Comparison of ENCODE assay signal across 38 mouse cellular contexts in the genomic region with DNA sequence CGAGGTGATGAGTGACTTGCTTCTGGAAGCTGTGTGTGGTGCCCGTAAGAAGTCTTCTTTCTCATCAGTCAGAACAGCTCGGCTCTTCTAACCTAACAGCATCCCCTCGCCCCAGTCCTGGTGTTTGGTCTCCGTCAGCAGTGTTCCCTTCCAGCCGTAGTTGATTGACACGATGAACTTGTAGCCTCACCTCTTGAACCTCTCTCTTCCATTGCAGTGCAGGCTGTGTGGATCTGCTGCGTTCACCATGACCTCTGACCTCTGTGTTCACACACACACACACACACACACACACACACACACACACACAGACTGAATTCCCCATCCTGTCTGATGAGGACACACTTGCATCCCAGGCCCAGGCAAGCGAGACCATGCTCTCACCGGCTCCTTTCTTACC. TPM values are rescaled to one million over a fixed set of nuclear protein-coding genes. Genes with fewer than 3 reads are reported as not detected.
A peak's percentile ranks its signal among the peaks of the same experiment; 100 is the strongest.
DNase-seq lines count a peak whose midpoint lies in the region; ATAC-seq and TF ChIP-seq lines count a peak whose summit lies in the region.
"Had no signal": no experiment of that assay in that cellular context is flagged by ENCODE, and none has a peak within 500 bp of the region (broad histone marks: within the 10 kb centered on the region; RNA-seq: fewer than 3 reads in every experiment).

No protein-coding gene starts in this region.

- no peak for ATAC-seq in forebrain, postnatal 0 days
- ATAC-seq in liver, embryonic 11.5 days (replicated peaks; ENCODE audit: low FRiP score) = no peak
- 0 out of 2 replicates have a peak, but pooled peaks have one; percentile 9 for ATAC-seq in neural tube, embryonic 15.5 days (ENCODE audit: low FRiP score)

- no peak overlapping the region for H3K4me2 ChIP-seq in forebrain, postnatal 0 days (ENCODE audit: low read depth)
- H3K4me2 ChIP-seq in liver, embryonic 11.5 days = no peak overlapping the region
- H3K4me2 ChIP-seq in neural tube, embryonic 15.5 days = no peak overlapping the region
- H3K4me2 ChIP-seq: embryonic facial prominence, embryonic 12.5 days; forebrain, embryonic 12.5 days; hindbrain, embryonic 15.5 days; kidney, embryonic 15.5 days; limb, embryonic 13.5 days had no signal

- no peaks in the 10 kb centered on the region for H3K4me1 ChIP-seq in forebrain, embryonic 10.5 days
- H3K4me1 ChIP-seq in forebrain, postnatal 0 days (ENCODE audit: insufficient read depth) = no peaks in the 10 kb centered on the region
- peaks cover 11% of the 10 kb centered on the region; the same call in 1 of the 2 replicates for H3K4me1 ChIP-seq in liver, adult 2 months (ENCODE audit: control insufficient read depth, insufficient read depth, low read length)
- no peaks in the 10 kb centered on the region for H3K4me1 ChIP-seq in liver, embryonic 11.5 days (replicated peaks; ENCODE audit: control insufficient read depth, insufficient read depth, low read length)
- no peaks in the 10 kb centered on the region for H3K4me1 ChIP-seq in neural tube, embryonic 15.5 days
- H3K4me1 ChIP-seq: embryonic facial prominence, embryonic 12.5 days; forebrain, embryonic 12.5 days; hindbrain, embryonic 15.5 days; kidney, embryonic 15.5 days had no signal

- H3K27me3 ChIP-seq in forebrain, embryonic 10.5 days (ENCODE audit: poor library complexity, severe bottlenecking) = no peaks in the 10 kb centered on the region
- no peaks in the 10 kb centered on the region for H3K27me3 ChIP-seq in forebrain, postnatal 0 days (ENCODE audit: insufficient read depth, low read length)
- no peaks in the 10 kb centered on the region for H3K27me3 ChIP-seq in liver, adult 2 months (ENCODE audit: control insufficient read depth, insufficient read depth, low read length)
- no peaks in the 10 kb centered on the region for H3K27me3 ChIP-seq in liver, embryonic 11.5 days (replicated peaks; ENCODE audit: control insufficient read depth, insufficient read depth, low read length)
- H3K27me3 ChIP-seq in neural tube, embryonic 15.5 days (replicated peaks) = no peaks in the 10 kb centered on the region
- H3K27me3 ChIP-seq: embryonic facial prominence, embryonic 12.5 days; forebrain, embryonic 12.5 days; hindbrain, embryonic 15.5 days; kidney, embryonic 15.5 days had no signal

- intact Hi-C loops in left cerebral cortex, postnatal 10 days (cut with DNase I) = no loop called here

- no peak overlapping the region for H3K27ac ChIP-seq in forebrain, embryonic 10.5 days
- H3K27ac ChIP-seq in forebrain, postnatal 0 days (ENCODE audit: low read depth, low read length) = no peak overlapping the region
- H3K27ac ChIP-seq in liver, adult 2 months (replicated peaks; ENCODE audit: insufficient read depth, low read depth, low read length) = no peak overlapping the region
- H3K27ac ChIP-seq in liver, embryonic 11.5 days (ENCODE audit: low read depth, low read length) = no peak overlapping the region
- H3K27ac ChIP-seq in neural tube, embryonic 15.5 days (replicated peaks) = no peak overlapping the region
- H3K27ac ChIP-seq: embryonic facial prominence, embryonic 12.5 days; forebrain, embryonic 12.5 days; heart, embryonic 10.5 days; hindbrain, embryonic 15.5 days; kidney, embryonic 15.5 days; limb, embryonic 13.5 days; macrophage had no signal

- H3K79me2 ChIP-seq in liver, adult 2 months (ENCODE audit: control insufficient read depth, insufficient read depth, low read length) = no peaks in the 10 kb centered on the region

- H3K9me3 ChIP-seq in forebrain, embryonic 10.5 days = no peaks in the 10 kb centered on the region
- no peaks in the 10 kb centered on the region for H3K9me3 ChIP-seq in forebrain, postnatal 0 days (ENCODE audit: low read length)
- no peaks in the 10 kb centered on the region for H3K9me3 ChIP-seq in liver, embryonic 11.5 days (ENCODE audit: control insufficient read depth, low read length)
- H3K9me3 ChIP-seq in neural tube, embryonic 15.5 days (replicated peaks) = no peaks in the 10 kb centered on the region
- H3K9me3 ChIP-seq: embryonic facial prominence, embryonic 12.5 days; forebrain, embryonic 12.5 days; G1E; heart, embryonic 10.5 days; hindbrain, embryonic 15.5 days; kidney, embryonic 15.5 days; limb, embryonic 13.5 days had no signal

- TF ChIP-seq CTCF in forebrain, postnatal 0 days (IDR thresholded peaks at IDR 0.05; ENCODE audit: low read depth) = no peak
- TF ChIP-seq CTCF in liver, adult 2 months (IDR thresholded peaks at IDR 0.05; ENCODE audit: low read depth, low read length) = no peak

- no peak overlapping the region for H3K9ac ChIP-seq in forebrain, postnatal 0 days
- H3K9ac ChIP-seq in liver, adult 2 months (ENCODE audit: low read depth, low read length) = no peak overlapping the region
- no peak overlapping the region for H3K9ac ChIP-seq in liver, embryonic 11.5 days (ENCODE audit: low read depth, low read length)
- H3K9ac ChIP-seq in neural tube, embryonic 15.5 days (replicated peaks) = no peak overlapping the region
- H3K9ac ChIP-seq: embryonic facial prominence, embryonic 12.5 days; forebrain, embryonic 12.5 days; hindbrain, embryonic 15.5 days; kidney, embryonic 15.5 days; limb, embryonic 13.5 days had no signal

- DNase-seq in forebrain, embryonic 10.5 days (ENCODE audit: extremely low spot score, low spot score) = peak; percentile 13
- DNase-seq in forebrain, postnatal 0 days = no peak
- DNase-seq in liver, adult 2 months (ENCODE audit: extremely low read depth, low read depth, low spot score) = peak; percentile 62
- DNase-seq in liver, embryonic 11.5 days (ENCODE audit: low spot score) = no peak
- DNase-seq in neural tube, embryonic 10.5 days (ENCODE audit: extremely low spot score, low spot score) = no peak
- DNase-seq in left cerebral cortex, postnatal 10 days (ENCODE audit: extremely low spot score in 1 of 2, low spot score in 2 of 2) = no peak
- DNase-seq: adrenal gland, adult 8-10 months; cerebellum, adult 9-10 months; cerebellum, postnatal 36 days; gastrocnemius, postnatal 14 days; heart, postnatal 36 days; kidney, adult 18-20 months; kidney, postnatal 25 days; lung, adult 2 months; lung, postnatal 10 days; right cerebral cortex, adult 18-20 months; right cerebral cortex, postnatal 4 days; thymus, adult 2 months; thymus, postnatal 36 days had no signal

- H3K4me3 ChIP-seq in forebrain, embryonic 10.5 days = no peak overlapping the region
- no peak overlapping the region for H3K4me3 ChIP-seq in forebrain, postnatal 0 days (ENCODE audit: low read depth, low read length)
- no peak overlapping the region for H3K4me3 ChIP-seq in liver, adult 2 months (ENCODE audit: insufficient read depth, low read depth, low read length)
- H3K4me3 ChIP-seq in liver, embryonic 11.5 days (ENCODE audit: low read depth, low read length) = no peak overlapping the region
- no peak overlapping the region for H3K4me3 ChIP-seq in neural tube, embryonic 15.5 days (replicated peaks)
- H3K4me3 ChIP-seq: embryonic facial prominence, embryonic 12.5 days; forebrain, embryonic 12.5 days; heart, embryonic 10.5 days; hindbrain, embryonic 15.5 days; kidney, embryonic 15.5 days; limb, embryonic 13.5 days had no signal

- WGBS in forebrain, embryonic 10.5 days = 87% methylated on average over 10 of the region's 10 CpGs
- 88% methylated on average over 10 of the region's 10 CpGs for WGBS in forebrain, postnatal 0 days
- WGBS in liver, adult 2 months = 54% methylated on average over 10 of the region's 10 CpGs
- 81% methylated on average over 10 of the region's 10 CpGs for WGBS in liver, embryonic 11.5 days
- WGBS in neural tube, embryonic 15.5 days = 93% methylated on average over 10 of the region's 10 CpGs

- peaks cover 99% of the 10 kb centered on the region for H3K36me3 ChIP-seq in forebrain, embryonic 10.5 days (replicated peaks)
- peaks cover 80% of the 10 kb centered on the region for H3K36me3 ChIP-seq in forebrain, postnatal 0 days (ENCODE audit: insufficient read depth)
- H3K36me3 ChIP-seq in liver, adult 2 months (ENCODE audit: control insufficient read depth, insufficient read depth, low read length) = peaks cover 71% of the 10 kb centered on the region
- H3K36me3 ChIP-seq in liver, embryonic 11.5 days (ENCODE audit: control insufficient read depth, insufficient read depth, low read length) = peaks cover 40% of the 10 kb centered on the region
- H3K36me3 ChIP-seq in neural tube, embryonic 15.5 days = peaks cover 84% of the 10 kb centered on the region

- no peak for TF ChIP-seq POLR2A in liver, adult 2 months (IDR thresholded peaks at IDR 0.05; ENCODE audit: extremely low read depth, insufficient read depth, low read length)

RNA-seq across cellular contexts. Expression of a gene that starts 9.3 kb away (rescaled TPM):
- 276 and 281 TPM in 2 replicates for polyA plus RNA-seq in forebrain, embryonic 10.5 days (2016; fragmentation: Nextera tagmentation; extraction: Ambion mirVana)
- total RNA-seq in forebrain, postnatal 0 days (2014; rRNA removed) = 150 and 168 TPM in 2 replicates
- 230 and 273 TPM in 2 replicates for polyA plus RNA-seq in forebrain, postnatal 0 days (2015; fragmentation: Nextera tagmentation; extraction: Ambion mirVana)
- total RNA-seq in liver, adult 2 months (2014; rRNA removed) = 435 and 567 TPM in 2 replicates
- polyA plus RNA-seq in liver, adult 2 months (2012; rRNA removed) = 144 and 156 TPM in 2 replicates
- 176 and 184 TPM in 2 replicates for polyA plus RNA-seq in liver, embryonic 11.5 days (2014; fragmentation: Nextera tagmentation; extraction: Ambion mirVana)
- polyA plus RNA-seq in neural tube, embryonic 15.5 days (2015; fragmentation: Nextera tagmentation; extraction: Ambion mirVana) = 179 and 188 TPM in 2 replicates
- 10 to 100 TPM; 82.8 to 83.2 TPM for total RNA-seq in left cerebral cortex, postnatal 10 days (2021)

RNA-seq across cellular contexts. Expression of a gene that starts 36.9 kb away (rescaled TPM):
- not detected in 2 replicates for polyA plus RNA-seq in forebrain, embryonic 10.5 days (2016; fragmentation: Nextera tagmentation; extraction: Ambion mirVana)
- not detected in 2 replicates for total RNA-seq in forebrain, postnatal 0 days (2014; rRNA removed)
- polyA plus RNA-seq in forebrain, postnatal 0 days (2015; fragmentation: Nextera tagmentation; extraction: Ambion mirVana) = not detected in 2 replicates
- 198 and 305 TPM in 2 replicates for total RNA-seq in liver, adult 2 months (2014; rRNA removed)
- 74.6 and 79.5 TPM in 2 replicates for polyA plus RNA-seq in liver, adult 2 months (2012; rRNA removed)
- not detected in 2 replicates for polyA plus RNA-seq in liver, embryonic 11.5 days (2014; fragmentation: Nextera tagmentation; extraction: Ambion mirVana)
- polyA plus RNA-seq in neural tube, embryonic 15.5 days (2015; fragmentation: Nextera tagmentation; extraction: Ambion mirVana) = not detected in 2 replicates
- total RNA-seq in left cerebral cortex, postnatal 10 days (2021) = not detected
- total RNA-seq: G1E; gastrocnemius, postnatal 14 days; granulocyte monocyte progenitor cell, adult 5-6 weeks; heart, postnatal 36 days; layer of hippocampus, adult 18-20 months; layer of hippocampus, postnatal 10 days; left cerebral cortex, adult 18-20 months; left cerebral cortex, postnatal 36 days; megakaryocyte-erythroid progenitor cell, adult 5-6 weeks had no signal
- polyA plus RNA-seq: embryonic facial prominence, embryonic 12.5 days; forebrain, embryonic 12.5 days; G1E; heart, embryonic 10.5 days; heart, embryonic 16.5 days; hindbrain, embryonic 15.5 days; intestine, embryonic 14.5 days; kidney, embryonic 15.5 days; limb, embryonic 13.5 days; lung, adult 2 months; macrophage; neural tube, embryonic 11.5 days; spleen, adult 2 months; thymus, adult 2 months had no signal

RNA-seq across cellular contexts. Expression of a gene that starts 37.1 kb away (rescaled TPM):
- polyA plus RNA-seq in forebrain, embryonic 10.5 days (2016; fragmentation: Nextera tagmentation; extraction: Ambion mirVana) = 45.2 and 45.9 TPM in 2 replicates
- 61.8 and 66.9 TPM in 2 replicates for total RNA-seq in forebrain, postnatal 0 days (2014; rRNA removed)
- polyA plus RNA-seq in forebrain, postnatal 0 days (2015; fragmentation: Nextera tagmentation; extraction: Ambion mirVana) = 43.0 and 50.2 TPM in 2 replicates
- 31.4 and 32.5 TPM in 2 replicates for total RNA-seq in liver, adult 2 months (2014; rRNA removed)
- polyA plus RNA-seq in liver, adult 2 months (2012; rRNA removed) = 11.7 and 12.5 TPM in 2 replicates
- polyA plus RNA-seq in liver, embryonic 11.5 days (2014; fragmentation: Nextera tagmentation; extraction: Ambion mirVana) = 51.8 and 54.1 TPM in 2 replicates
- polyA plus RNA-seq in neural tube, embryonic 15.5 days (2015; fragmentation: Nextera tagmentation; extraction: Ambion mirVana) = 47.0 and 47.5 TPM in 2 replicates
- total RNA-seq in left cerebral cortex, postnatal 10 days (2021) = 10 to 100 TPM; 48.0 to 48.3 TPM

Comparison
In these comparisons a context has a peak if more than half of its experiments do, and no peak if none do; other contexts are left out.
1. DNase-seq: peak in forebrain, embryonic 10.5 days (single experiment) and liver, adult 2 months (single experiment); none in forebrain, postnatal 0 days (single experiment), liver, embryonic 11.5 days (single experiment), neural tube, embryonic 10.5 days (single experiment) and left cerebral cortex, postnatal 10 days (0 of 2).
2. RNA of a gene that starts 36.9 kb away (polyA plus RNA-seq): 74.6 to 79.5 TPM in liver, adult 2 months; not detected in forebrain, embryonic 10.5 days, not detected in forebrain, postnatal 0 days, not detected in liver, embryonic 11.5 days and not detected in neural tube, embryonic 15.5 days; every median in the first group is over 10 times any median in the second.